Mouse (Mus musculus): ENCODE measurements around the gene Otof.

- TF ChIP-seq CTCF (conservative IDR thresholded peaks at IDR 0.05; ENCODE audit: low read length) (peak; percentile 86), POU5F1 (IDR thresholded peaks at IDR 0.05; ENCODE audit: borderline replicate concordance, low read length) (no peak)
Observed at GRCm38 (mm10) chr5:30343107-30343506, 118.6 kb downstream of the Otof start.
